Comparison of ENCODE assay signal across 8 mouse cellular contexts in genomic region chr12:26071610-26072009, GRCm38 (mm10).
A peak's percentile ranks its signal among the peaks of the same experiment; 100 is the strongest.
DNase-seq lines count a peak whose midpoint lies in the region; ATAC-seq and TF ChIP-seq lines count a peak whose summit lies in the region.

No protein-coding gene starts in this region.

- TF ChIP-seq POLR2A in heart, adult 2 months (IDR thresholded peaks at IDR 0.05; ENCODE audit: insufficient read depth, low read depth, low read length): no peak

- no peak overlapping the region for H3K4me3 ChIP-seq in heart, adult 2 months
- no peak overlapping the region for H3K4me3 ChIP-seq in heart, embryonic 12.5 days
- no peak overlapping the region for H3K4me3 ChIP-seq in forebrain, embryonic 10.5 days
- H3K4me3 ChIP-seq in hindbrain, embryonic 14.5 days (replicated peaks; ENCODE audit: low read length): no peak overlapping the region
- H3K4me3 ChIP-seq in midbrain, postnatal 0 days (ENCODE audit: low read depth, low read length): no peak overlapping the region
- H3K4me3 ChIP-seq in stomach, postnatal 0 days (ENCODE audit: low read depth, low read length): no peak overlapping the region

- intact Hi-C loops in heart, adult 2 months (cut with DNase I): loop anchor here (1.0 to 10.0 kb wide), 3 partner anchors 207 to 1044 kb away; no protein-coding TSS in a partner anchor
- intact Hi-C loops in left cerebral cortex, postnatal 4 days (cut with DNase I): loop anchor here (10.0 kb wide), 5 partner anchors 153 to 1047 kb away; partner anchors contain the start of gene Id2

- H3K27me3 ChIP-seq in heart, adult 2 months (ENCODE audit: control insufficient read depth, insufficient read depth, low read length): no peaks in the 10 kb centered on the region
- peaks cover 9% of the 10 kb centered on the region for H3K27me3 ChIP-seq in heart, embryonic 12.5 days (replicated peaks)
- H3K27me3 ChIP-seq in forebrain, embryonic 10.5 days (ENCODE audit: poor library complexity, severe bottlenecking): peaks cover 33% of the 10 kb centered on the region
- no peaks in the 10 kb centered on the region for H3K27me3 ChIP-seq in hindbrain, embryonic 14.5 days (ENCODE audit: control insufficient read depth, insufficient read depth, low read length)
- no peaks in the 10 kb centered on the region for H3K27me3 ChIP-seq in midbrain, postnatal 0 days (ENCODE audit: insufficient read depth, low read length)
- H3K27me3 ChIP-seq in stomach, postnatal 0 days (ENCODE audit: control insufficient read depth, insufficient read depth, low read length): no peaks in the 10 kb centered on the region

- DNase-seq in heart, adult 2 months: peak; percentile 39 to 56
- DNase-seq in c-Kit-positive CD71-negative TER-119-negative erythroid progenitor cells, embryonic 14.5 days (ENCODE audit: low read depth): peak; percentile 47
- DNase-seq in forebrain, embryonic 10.5 days (ENCODE audit: extremely low spot score, low spot score): peak; percentile 49
- peak; percentile 89 for DNase-seq in hindbrain, embryonic 14.5 days (ENCODE audit: low spot score)
- peak; percentile 75 for DNase-seq in left cerebral cortex, postnatal 4 days
- DNase-seq in midbrain, postnatal 0 days (ENCODE audit: low spot score): peak; percentile 93
- DNase-seq in stomach, postnatal 0 days (ENCODE audit: low spot score): peak; percentile 57

- 2% methylated on average over 3 of the region's 3 CpGs for WGBS in heart, adult 2 months
- 12% methylated on average over 3 of the region's 3 CpGs for WGBS in heart, embryonic 12.5 days
- WGBS in forebrain, embryonic 10.5 days: 14% methylated on average over 3 of the region's 3 CpGs
- 6% methylated on average over 3 of the region's 3 CpGs for WGBS in hindbrain, embryonic 14.5 days
- WGBS in midbrain, postnatal 0 days: 10% methylated on average over 3 of the region's 3 CpGs
- 4% methylated on average over 3 of the region's 3 CpGs for WGBS in stomach, postnatal 0 days

- H3K9ac ChIP-seq in heart, adult 2 months (ENCODE audit: low read depth, low read length): no peak overlapping the region
- H3K9ac ChIP-seq in heart, embryonic 12.5 days: no peak overlapping the region
- no peak overlapping the region for H3K9ac ChIP-seq in hindbrain, embryonic 14.5 days
- H3K9ac ChIP-seq in midbrain, postnatal 0 days (replicated peaks; ENCODE audit: low read length, poor library complexity, severe bottlenecking): no peak overlapping the region
- no peak overlapping the region for H3K9ac ChIP-seq in stomach, postnatal 0 days (ENCODE audit: low read length)

- no peaks in the 10 kb centered on the region for H3K36me3 ChIP-seq in heart, adult 2 months (ENCODE audit: control insufficient read depth, insufficient read depth, low read length)
- no peaks in the 10 kb centered on the region for H3K36me3 ChIP-seq in heart, embryonic 12.5 days
- no peaks in the 10 kb centered on the region for H3K36me3 ChIP-seq in forebrain, embryonic 10.5 days (replicated peaks)
- H3K36me3 ChIP-seq in hindbrain, embryonic 14.5 days (replicated peaks; ENCODE audit: control insufficient read depth, insufficient read depth): no peaks in the 10 kb centered on the region
- H3K36me3 ChIP-seq in midbrain, postnatal 0 days (ENCODE audit: insufficient read depth, low read length): no peaks in the 10 kb centered on the region
- H3K36me3 ChIP-seq in stomach, postnatal 0 days (ENCODE audit: control insufficient read depth, insufficient read depth, low read length): no peaks in the 10 kb centered on the region

- peak; percentile 84 for TF ChIP-seq CTCF in heart, adult 2 months (IDR thresholded peaks at IDR 0.05)
- TF ChIP-seq CTCF in midbrain, postnatal 0 days (IDR thresholded peaks at IDR 0.05): peak; percentile 88
- TF ChIP-seq CTCF in stomach, postnatal 0 days (IDR thresholded peaks at IDR 0.05; ENCODE audit: low read depth): peak; percentile 88

- H3K4me2 ChIP-seq in heart, embryonic 12.5 days: no peak overlapping the region
- no peak overlapping the region for H3K4me2 ChIP-seq in hindbrain, embryonic 14.5 days (replicated peaks)
- H3K4me2 ChIP-seq in midbrain, postnatal 0 days (ENCODE audit: low read depth, low read length, poor library complexity, severe bottlenecking): no peak overlapping the region
- H3K4me2 ChIP-seq in stomach, postnatal 0 days (replicated peaks; ENCODE audit: low read depth): no peak overlapping the region

- no peak for ATAC-seq in heart, embryonic 12.5 days (ENCODE audit: insufficient number of reproducible peaks, low FRiP score)
- ATAC-seq in hindbrain, embryonic 14.5 days (ENCODE audit: low FRiP score): no peak
- no peak; the same call in 1 of the 2 replicates for ATAC-seq in midbrain, postnatal 0 days (ENCODE audit: low FRiP score)
- ATAC-seq in stomach, postnatal 0 days (ENCODE audit: low FRiP score, low TSS enrichment): 0 out of 2 replicates have a peak, but pooled peaks have one; percentile 38

- H3K4me1 ChIP-seq in heart, adult 2 months (ENCODE audit: control insufficient read depth, insufficient read depth, low read length): no peaks in the 10 kb centered on the region
- peaks cover 8% of the 10 kb centered on the region for H3K4me1 ChIP-seq in heart, embryonic 12.5 days (replicated peaks)
- H3K4me1 ChIP-seq in forebrain, embryonic 10.5 days: peaks cover 21% of the 10 kb centered on the region
- peaks cover 10% of the 10 kb centered on the region; the same call in 1 of the 2 replicates for H3K4me1 ChIP-seq in hindbrain, embryonic 14.5 days (replicated peaks; ENCODE audit: control insufficient read depth, insufficient read depth, low read length)
- peaks cover 10% of the 10 kb centered on the region; the same call in 1 of the 2 replicates for H3K4me1 ChIP-seq in midbrain, postnatal 0 days (ENCODE audit: insufficient read depth, low read length)
- H3K4me1 ChIP-seq in stomach, postnatal 0 days (replicated peaks; ENCODE audit: control insufficient read depth, insufficient read depth): no peaks in the 10 kb centered on the region

- H3K27ac ChIP-seq in heart, adult 2 months: no peak overlapping the region
- H3K27ac ChIP-seq in heart, embryonic 12.5 days (ENCODE audit: poor library complexity, severe bottlenecking): no peak overlapping the region
- H3K27ac ChIP-seq in forebrain, embryonic 10.5 days: no peak overlapping the region
- no peak overlapping the region for H3K27ac ChIP-seq in hindbrain, embryonic 14.5 days
- H3K27ac ChIP-seq in midbrain, postnatal 0 days (ENCODE audit: low read depth, low read length): no peak overlapping the region
- H3K27ac ChIP-seq in stomach, postnatal 0 days (replicated peaks): no peak overlapping the region

- no peaks in the 10 kb centered on the region for H3K79me2 ChIP-seq in heart, adult 2 months (replicated peaks; ENCODE audit: control insufficient read depth, insufficient read depth, low read length)

- no peak for TF ChIP-seq EP300 in heart, adult 2 months (IDR thresholded peaks at IDR 0.05; ENCODE audit: insufficient read depth, low read depth, low read length)
- TF ChIP-seq EP300 in stomach, postnatal 0 days (optimal IDR thresholded peaks at IDR 0.05): no peak

- no peaks in the 10 kb centered on the region for H3K9me3 ChIP-seq in heart, embryonic 12.5 days (replicated peaks)
- H3K9me3 ChIP-seq in forebrain, embryonic 10.5 days: no peaks in the 10 kb centered on the region
- H3K9me3 ChIP-seq in hindbrain, embryonic 14.5 days (ENCODE audit: control insufficient read depth, low read length): no peaks in the 10 kb centered on the region
- H3K9me3 ChIP-seq in midbrain, postnatal 0 days (ENCODE audit: low read length): no peaks in the 10 kb centered on the region
- no peaks in the 10 kb centered on the region for H3K9me3 ChIP-seq in stomach, postnatal 0 days (ENCODE audit: control insufficient read depth, low read length)
